14 mouse cellular contexts compared by ENCODE assay signal in genomic region chr9:122637591-122637990, GRCm38 (mm10).
DNase-seq lines count a peak whose midpoint lies in the region.
"Had no signal": no experiment of that assay in that cellular context is flagged by ENCODE, and none has a peak within 500 bp of the region (broad histone marks: within the 10 kb centered on the region; RNA-seq: fewer than 3 reads in every experiment).

No protein-coding gene starts in this region.

- intact Hi-C loops in heart, postnatal 36 days (cut with DNase I): no loop called here
- intact Hi-C loops in heart, postnatal 25 days (cut with DNase I): no loop called here

- peak; percentile 38 for DNase-seq in adrenal gland, postnatal 10 days
- DNase-seq in adrenal gland, postnatal 4 days (ENCODE audit: low spot score in 2 of 2): no peak
- DNase-seq in cerebellum, postnatal 14 days: peak; percentile 48 to 56
- no peak for DNase-seq in cerebellum, postnatal 4 days (ENCODE audit: low spot score in 2 of 2)
- peak; percentile 12 to 14 for DNase-seq in heart, postnatal 36 days
- DNase-seq in heart, postnatal 25 days (ENCODE audit: low spot score): no peak
- DNase-seq in kidney, adult 9 months: peak; percentile 33
- DNase-seq in kidney, adult 8-10 months: no peak
- DNase-seq: adrenal gland, adult 8-10 months; cerebellum, adult 9-10 months; forebrain, postnatal 0 days; gastrocnemius, adult 2 months; gastrocnemius, postnatal 14 days; kidney, adult 18-20 months had no signal

Comparison
In these comparisons a context has a peak if more than half of its experiments do, and no peak if none do; other contexts are left out.
1. DNase-seq: peak in adrenal gland, postnatal 10 days (single experiment), cerebellum, postnatal 14 days (2 of 2), heart, postnatal 36 days (2 of 2) and kidney, adult 9 months (single experiment); none in adrenal gland, postnatal 4 days (0 of 2), cerebellum, postnatal 4 days (0 of 2), heart, postnatal 25 days (single experiment) and kidney, adult 8-10 months (0 of 2).